Mouse (Mus musculus) bone marrow, adult 2 months (tissue): Measurements from ENCODE around the gene Tubg1. TPM values are rescaled to one million over a fixed set of nuclear protein-coding genes. Genes with fewer than 3 reads are reported as not detected.
"Not testable (repeated sequence)": the region's sequence is repeated elsewhere in the genome, so short reads cannot be mapped to it uniquely, and the experiment has no call there.

Source experiments
- H3K27ac ChIP-seq: fragments of 200-500 bp; 2 replicates; pipeline ENCODE4 v1.5.1; 2012; ENCODE audit warnings: low read depth, mild to moderate bottlenecking, control low read depth, inconsistent platforms, low read length; ENCODE audit not compliant: control insufficient read depth, poor library complexity, insufficient read depth
- H3K4me1 ChIP-seq: fragments of 200-500 bp; 2 replicates; pipeline ENCODE4 v1.6.1; 2011; ENCODE audit warnings: low read length; ENCODE audit not compliant: control insufficient read depth, insufficient read depth
- H3K4me3 ChIP-seq: fragments of 200-500 bp; replicated peaks from 2 replicates; pipeline ENCODE3; 2011; ENCODE audit warnings: mild to moderate bottlenecking, low read depth, low read length, control low read depth; ENCODE audit not compliant: control insufficient read depth
- CTCF ChIP-seq: fragments of 200-500 bp; IDR thresholded peaks from 2 replicates; pipeline ENCODE4 v1.5.1; 2011; ENCODE audit warnings: low read length, control low read depth; ENCODE audit not compliant: control insufficient read depth, insufficient read depth
- POLR2A ChIP-seq: fragments of 200-500 bp; IDR thresholded peaks from 2 replicates; pipeline ENCODE4 v1.6.1; 2011; ENCODE audit warnings: low read depth, mild to moderate bottlenecking, control low read depth, low read length, borderline replicate concordance; ENCODE audit not compliant: control insufficient read depth
- WGBS: fragments of 180-500 bp; shearing (Covaris S2); methylation state at CpG from one replicate; pipeline ENCODE4 v1.1.7; 2018; 5-methylcytosine and 5-hydroxymethylcytosine counted together
- polyA plus RNA-seq: library from polyadenylated mRNA; stranded (reverse); fragments of >200 nt; gene quantifications from 2 replicates; pipeline ENCODE4 v1.2.4, GENCODE M21; 2011; ENCODE audit warnings: low replicate concordance; ENCODE audit not compliant: missing spikeins, insufficient read depth, insufficient read length

Gene Tubg1
- polyA plus RNA-seq, 1 experiment: 16.4 TPM

DNA sequence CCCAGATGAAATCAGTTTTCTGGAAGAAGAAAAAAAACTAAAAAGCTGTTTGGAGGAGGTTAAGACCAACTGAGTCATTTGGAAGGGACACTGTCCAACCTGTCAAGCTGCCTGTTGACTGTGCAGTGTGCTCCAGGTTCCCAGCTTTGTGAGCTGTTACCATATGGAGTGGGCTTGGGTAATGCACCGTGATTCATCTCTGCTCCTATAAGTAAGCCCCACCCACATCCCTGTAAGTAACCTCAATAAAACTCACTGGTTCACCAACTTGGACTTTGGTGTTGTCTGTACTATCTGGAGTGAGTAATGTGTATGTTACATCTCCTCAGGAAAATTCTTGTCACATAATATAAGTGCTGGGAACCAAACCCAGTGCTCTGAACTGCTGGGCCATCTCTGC is 33.1 kb downstream of the Tubg1 start:
- Histone ChIP-seq H3K27ac (no peak overlapping the region), H3K4me1 (no peaks in the 10 kb centered on the region), H3K4me3 (no peak overlapping the region)
- TF ChIP-seq CTCF (no peak), POLR2A (no peak)
- 63% methylated on average over 1 of the region's 1 CpGs for WGBS

- no peaks in the 10 kb centered on the region for H3K4me1 ChIP-seq
- no peak overlapping the region for H3K4me3 ChIP-seq
- H3K27ac ChIP-seq: no peak overlapping the region
- no peak for TF ChIP-seq CTCF
- TF ChIP-seq POLR2A: no peak
Observed at GRCm38 (mm10) chr11:101154648-101155047, 34.9 kb downstream of the Tubg1 start.

DNA sequence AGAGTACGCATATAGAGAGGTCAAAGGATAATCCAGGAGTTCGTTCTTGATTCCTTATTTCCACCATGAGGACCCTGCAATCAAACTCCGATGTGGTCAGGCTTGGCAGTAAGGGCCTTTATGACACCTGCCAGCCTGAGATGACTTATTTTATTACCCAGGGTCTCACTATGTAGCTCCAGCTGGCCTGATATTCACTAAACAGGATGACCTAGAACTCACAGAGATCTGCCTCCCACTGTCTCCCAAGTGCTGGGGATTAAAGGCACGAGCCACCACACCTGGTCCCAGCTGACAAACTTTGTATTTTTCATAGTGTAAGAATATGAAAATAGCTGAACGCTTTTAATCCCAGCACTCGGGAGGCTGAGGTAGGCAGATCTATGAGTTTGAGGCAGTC is 35.4 kb downstream of the Tubg1 start:
- Histone ChIP-seq H3K27ac (no peak overlapping the region), H3K4me1 (no peaks in the 10 kb centered on the region), H3K4me3 (no peak overlapping the region)
- WGBS: 81% methylated on average over 6 of the region's 6 CpGs
- TF ChIP-seq POLR2A (no peak), CTCF (no peak)

- Histone ChIP-seq H3K27ac (no peak within 1 kb of the TSS), H3K4me1 (no peaks in the 10 kb centered on the region), H3K4me3 (no peak within 1 kb of the TSS)
- WGBS: 5% methylated on average over 36 of the region's 36 CpGs
- no peak; the same call in 1 of the 2 replicates for TF ChIP-seq POLR2A
- no peak for TF ChIP-seq CTCF
Observed at GRCm38 (mm10) chr11:101155728-101156371, 36.1 kb downstream of the Tubg1 start, which contains the start of gene Tubg2. Gene Tubg2, plus strand, starts transcription at chr11:101155907.

- H3K4me3 ChIP-seq, H3K4me1 ChIP-seq, H3K27ac ChIP-seq: not testable (repeated sequence)
- WGBS: 72% methylated on average over 10 of the region's 10 CpGs
Observed at GRCm38 (mm10) chr11:101160151-101160550, 40.4 kb downstream of the Tubg1 start.

DNA sequence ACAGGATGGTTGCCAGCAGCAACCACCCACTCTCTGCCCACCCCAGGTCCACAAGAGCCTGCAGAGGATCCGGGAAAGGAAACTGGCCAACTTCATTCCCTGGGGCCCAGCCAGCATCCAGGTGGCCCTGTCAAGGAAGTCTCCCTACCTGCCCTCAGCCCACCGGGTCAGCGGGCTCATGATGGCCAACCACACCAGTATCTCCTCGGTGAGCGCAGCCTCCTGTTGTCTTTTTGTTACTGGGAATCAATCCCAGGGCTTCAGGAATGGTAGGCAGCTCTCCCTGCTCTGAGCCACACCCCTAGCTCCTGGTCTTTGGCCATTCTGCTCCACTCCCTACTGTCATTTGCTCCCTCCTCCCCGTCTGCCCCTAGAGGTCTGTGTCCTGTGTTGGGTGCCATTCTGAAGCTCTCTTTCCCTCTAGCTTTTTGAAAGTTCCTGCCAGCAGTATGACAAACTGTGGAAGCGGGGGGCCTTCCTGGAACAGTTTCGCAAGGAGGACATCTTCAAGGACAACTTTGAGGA is 41.3 kb downstream of the Tubg1 start:
- WGBS: 78% methylated on average over 8 of the region's 8 CpGs
- not testable (repeated sequence) for H3K4me1 ChIP-seq, H3K4me3 ChIP-seq, H3K27ac ChIP-seq

DNA sequence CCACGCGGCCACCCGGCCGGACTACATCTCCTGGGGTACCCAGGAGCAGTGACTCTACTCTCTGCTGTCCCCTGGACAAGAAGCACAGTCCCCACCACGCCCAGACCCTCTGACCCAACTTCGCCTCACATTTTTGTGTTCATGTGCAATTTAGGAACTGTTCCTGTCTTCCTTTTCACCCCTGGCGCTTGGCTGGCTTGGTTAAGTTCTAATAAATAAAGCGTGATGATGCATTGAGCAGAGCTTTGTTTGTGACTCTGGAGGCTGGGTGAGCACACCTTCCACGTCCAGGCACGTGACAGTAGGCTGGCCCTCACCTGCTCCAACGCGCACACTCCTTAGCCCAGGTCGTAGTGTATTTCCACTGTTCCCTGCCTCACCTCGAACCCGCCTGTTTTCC is 41.8 kb downstream of the Tubg1 start:
- no peak overlapping the region for H3K27ac ChIP-seq
- 83% methylated on average over 15 of the region's 15 CpGs for WGBS
- no peak overlapping the region for H3K4me3 ChIP-seq
- TF ChIP-seq POLR2A (no peak), CTCF (no peak)
- H3K4me1 ChIP-seq: no peaks in the 10 kb centered on the region

GRCm38 (mm10) chr11:101162301-101162700 is 42.6 kb downstream of the Tubg1 start:
- Histone ChIP-seq H3K4me1 (no peaks in the 10 kb centered on the region), H3K27ac (no peak overlapping the region), H3K4me3 (no peak overlapping the region)
- no peak for TF ChIP-seq POLR2A
- no peak for TF ChIP-seq CTCF
- 65% methylated on average over 5 of the region's 5 CpGs for WGBS

DNA sequence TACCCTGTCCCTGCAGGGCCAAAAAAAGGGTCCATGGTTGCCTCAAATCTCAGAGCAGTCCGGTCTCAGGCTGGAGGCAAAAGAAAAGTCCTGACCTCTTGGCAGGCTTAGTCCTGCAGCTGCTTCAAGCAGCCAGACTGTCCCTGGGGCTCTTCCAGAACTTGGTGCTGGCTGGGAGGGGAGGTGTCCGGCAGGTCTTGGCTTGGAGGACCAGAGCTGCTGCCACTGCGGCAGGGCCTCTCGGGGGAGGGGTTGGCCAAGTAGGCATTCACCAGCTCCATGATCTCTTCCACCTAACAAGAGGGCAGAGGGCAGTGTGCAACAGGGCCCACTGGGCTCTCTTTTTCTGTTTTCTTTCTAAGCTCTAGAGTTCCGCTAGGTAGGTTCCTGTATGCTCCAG is 43.0 kb downstream of the Tubg1 start:
- TF ChIP-seq POLR2A (no peak), CTCF (no peak)
- no peak overlapping the region for H3K27ac ChIP-seq
- no peaks in the 10 kb centered on the region for H3K4me1 ChIP-seq
- WGBS: 83% methylated on average over 5 of the region's 5 CpGs
- no peak overlapping the region for H3K4me3 ChIP-seq
